In the genomic region with DNA sequence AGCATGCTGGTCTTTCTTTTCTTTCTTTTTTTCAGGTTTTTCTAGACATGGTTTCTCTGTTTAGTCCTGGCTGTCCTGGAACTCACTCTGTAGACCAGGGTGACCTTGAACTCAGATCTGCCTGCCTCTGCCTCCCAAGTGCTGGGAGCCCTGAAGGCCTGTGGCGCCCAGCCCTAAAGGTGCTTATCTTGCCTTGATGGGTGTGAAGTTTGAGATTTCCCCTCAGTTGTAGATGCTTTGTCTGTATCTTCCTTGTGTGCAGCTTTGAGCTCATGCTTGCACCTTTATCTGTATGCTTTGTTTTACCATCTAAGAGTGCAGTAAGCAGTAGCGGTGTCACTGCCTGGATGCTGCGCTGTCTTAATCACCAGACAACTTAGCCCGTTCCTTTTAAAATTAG, we compare ENCODE assay signal across 38 mouse cellular contexts. TPM values are rescaled to one million over a fixed set of nuclear protein-coding genes. Genes with fewer than 3 reads are reported as not detected.
"Had no signal": no experiment of that assay in that cellular context is flagged by ENCODE, and none has a peak within 500 bp of the region (broad histone marks: within the 10 kb centered on the region; RNA-seq: fewer than 3 reads in every experiment).

No protein-coding gene starts in this region.

- ATAC-seq: hindbrain, postnatal 0 days; intestine, postnatal 0 days had no signal

- H3K9me3 ChIP-seq: heart, embryonic 10.5 days; heart, embryonic 12.5 days; hindbrain, embryonic 10.5 days; hindbrain, embryonic 12.5 days; limb, embryonic 10.5 days; limb, embryonic 12.5 days; liver, embryonic 15.5 days had no signal

- H3K9ac ChIP-seq: heart, embryonic 12.5 days; hindbrain, embryonic 12.5 days; hindbrain, embryonic 14.5 days; limb, embryonic 12.5 days; liver, embryonic 15.5 days had no signal

- H3K27ac ChIP-seq: heart, embryonic 10.5 days; hindbrain, embryonic 10.5 days; hindbrain, embryonic 12.5 days; hindbrain, embryonic 14.5 days; hindbrain, postnatal 0 days; layer of hippocampus, adult 2 months; left cerebral cortex, adult 2 months; limb, embryonic 10.5 days; limb, embryonic 12.5 days; liver, embryonic 15.5 days had no signal

- H3K27me3 ChIP-seq: heart, embryonic 12.5 days; hindbrain, embryonic 12.5 days; limb, embryonic 12.5 days; liver, embryonic 15.5 days had no signal

- H3K4me2 ChIP-seq: heart, embryonic 12.5 days; hindbrain, embryonic 12.5 days; hindbrain, embryonic 14.5 days; limb, embryonic 12.5 days; liver, embryonic 15.5 days had no signal

- H3K4me3 ChIP-seq: heart, embryonic 10.5 days; heart, embryonic 12.5 days; hindbrain, embryonic 10.5 days; hindbrain, embryonic 12.5 days; layer of hippocampus, adult 2 months; left cerebral cortex, adult 2 months; limb, embryonic 10.5 days; limb, embryonic 12.5 days; liver, embryonic 15.5 days had no signal

- DNase-seq: gastrocnemius, postnatal 14 days; gastrocnemius, postnatal 36 days; heart, adult 11 months; heart, postnatal 10 days; heart, postnatal 4 days; kidney, adult 18-20 months; kidney, adult 8-10 months; kidney, postnatal 10 days; kidney, postnatal 25 days; kidney, postnatal 4 days had no signal

RNA-seq across cellular contexts. Expression of a gene that starts 53.5 kb away (rescaled TPM):
- total RNA-seq: gastrocnemius, adult 18-20 months; gastrocnemius, adult 8-10 months; gastrocnemius, postnatal 14 days; gastrocnemius, postnatal 36 days; heart, adult 8-10 months; heart, postnatal 10 days; heart, postnatal 25 days; heart, postnatal 4 days; hindbrain, postnatal 0 days; layer of hippocampus, adult 2 months; layer of hippocampus, postnatal 10 days; layer of hippocampus, postnatal 25 days; left cerebral cortex, adult 2 months; left cerebral cortex, postnatal 14 days; left cerebral cortex, postnatal 36 days; liver, adult 2 months had no signal
- polyA plus RNA-seq: frontal cortex, adult 2 months; heart, embryonic 10.5 days; heart, embryonic 12.5 days; heart, embryonic 14.5 days; heart, embryonic 16.5 days; hindbrain, embryonic 12.5 days; hindbrain, embryonic 14.5 days; hindbrain, postnatal 0 days; intestine, embryonic 14.5 days; intestine, postnatal 0 days; kidney, embryonic 14.5 days; kidney, embryonic 16.5 days; limb, embryonic 10.5 days; limb, embryonic 12.5 days; limb, embryonic 14.5 days; liver, adult 2 months; liver, embryonic 15.5 days had no signal
